Mouse (Mus musculus): ENCODE measurements around the gene Lsm11.

- TF ChIP-seq GATA1 (IDR thresholded peaks at IDR 0.05; ENCODE audit: borderline replicate concordance, low read length) (no peak), FLI1 (IDR thresholded peaks at IDR 0.05; ENCODE audit: low read length) (no peak)
Observed at GRCm38 (mm10) chr11:45929541-45929940, 15.2 kb downstream of the Lsm11 start.

Data from megakaryocyte, embryonic 14.5 days (primary cell).